Mouse (Mus musculus) megakaryocyte, embryonic 14.5 days (primary cell): ENCODE results near the gene Pbxip1.

ENCODE experiments used
- FLI1 ChIP-seq: IDR thresholded peaks from 2 replicates; pipeline ENCODE4 v1.6.1; 2012; ENCODE audit warnings: low read length, inconsistent platforms, mixed read lengths
- GATA1 ChIP-seq: IDR thresholded peaks from 3 replicates; pipeline ENCODE4 v1.6.1; 2012; ENCODE audit warnings: mixed read lengths, low read length, inconsistent platforms, borderline replicate concordance

GRCm38 (mm10) chr3:89458372-89458964, 22.0 kb downstream of the Pbxip1 start:
- TF ChIP-seq GATA1 (no peak), FLI1 (no peak)
